Comparison of ENCODE assay signal across 10 mouse cellular contexts in the genomic region with DNA sequence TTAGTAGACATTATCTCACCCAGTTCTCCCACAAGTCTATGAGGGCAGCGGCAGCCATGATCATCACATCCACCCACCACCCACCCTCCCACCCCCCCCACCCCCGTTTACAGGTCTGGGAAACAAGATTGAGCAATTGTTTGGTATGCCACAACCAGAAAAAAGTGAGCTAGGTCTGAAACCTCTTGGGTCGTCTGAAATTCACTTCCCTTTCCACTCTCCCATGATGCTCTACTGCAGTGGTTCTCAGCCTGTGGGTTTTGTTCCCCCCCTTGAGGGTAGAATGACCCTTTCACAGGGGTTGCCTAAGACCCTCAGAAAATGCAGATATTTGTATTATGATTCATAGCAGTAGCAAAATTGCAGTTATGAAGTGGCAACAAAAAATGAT.
DNase-seq lines count a peak whose midpoint lies in the region; ATAC-seq lines count a peak whose summit lies in the region.
"Had no signal": no experiment of that assay in that cellular context is flagged by ENCODE, and none has a peak within 500 bp of the region (broad histone marks: within the 10 kb centered on the region; RNA-seq: fewer than 3 reads in every experiment).

No protein-coding gene starts in this region.

- 87% methylated on average over 3 of the region's 3 CpGs for WGBS in hindbrain, embryonic 16.5 days
- 81% methylated on average over 3 of the region's 3 CpGs for WGBS in hindbrain, embryonic 11.5 days
- 51% methylated on average over 3 of the region's 3 CpGs for WGBS in lung, embryonic 16.5 days
- 53% methylated on average over 3 of the region's 3 CpGs for WGBS in intestine, embryonic 15.5 days

- intact Hi-C loops in left cerebral cortex, postnatal 14 days (cut with DNase I) = no loop called here

- H3K4me2 ChIP-seq in hindbrain, embryonic 16.5 days (ENCODE audit: low read length) = no peak overlapping the region
- H3K4me2 ChIP-seq in hindbrain, embryonic 11.5 days (replicated peaks; ENCODE audit: low read depth, low read length) = no peak overlapping the region
- H3K4me2 ChIP-seq in lung, embryonic 16.5 days (ENCODE audit: low read depth, low read length) = no peak overlapping the region
- H3K4me2 ChIP-seq in intestine, embryonic 15.5 days (replicated peaks) = peak overlapping the region; percentile 67; the same call in 1 of the 2 replicates

- no peaks in the 10 kb centered on the region for H3K27me3 ChIP-seq in hindbrain, embryonic 16.5 days (replicated peaks; ENCODE audit: control insufficient read depth, insufficient read depth, low read length)
- H3K27me3 ChIP-seq in hindbrain, embryonic 11.5 days (ENCODE audit: control insufficient read depth, insufficient read depth, low read length) = no peaks in the 10 kb centered on the region
- no peaks in the 10 kb centered on the region for H3K27me3 ChIP-seq in lung, embryonic 16.5 days (ENCODE audit: control insufficient read depth, insufficient read depth, low read depth, low read length)
- H3K27me3 ChIP-seq in intestine, embryonic 15.5 days (replicated peaks) = no peaks in the 10 kb centered on the region
- H3K27me3 ChIP-seq: forebrain, embryonic 12.5 days; limb, embryonic 13.5 days; neural tube, embryonic 12.5 days had no signal

- peaks cover 4% of the 10 kb centered on the region; the same call in 1 of the 2 replicates for H3K36me3 ChIP-seq in hindbrain, embryonic 16.5 days (ENCODE audit: control insufficient read depth, insufficient read depth, low read length)
- H3K36me3 ChIP-seq in hindbrain, embryonic 11.5 days (ENCODE audit: control insufficient read depth, insufficient read depth, low read length) = no peaks in the 10 kb centered on the region
- no peaks in the 10 kb centered on the region for H3K36me3 ChIP-seq in lung, embryonic 16.5 days (ENCODE audit: control insufficient read depth, insufficient read depth, low read length)
- no peaks in the 10 kb centered on the region for H3K36me3 ChIP-seq in intestine, embryonic 15.5 days
- H3K36me3 ChIP-seq: forebrain, embryonic 12.5 days; limb, embryonic 13.5 days; neural tube, embryonic 12.5 days had no signal

- no peak overlapping the region for H3K9ac ChIP-seq in hindbrain, embryonic 16.5 days (ENCODE audit: low read depth, low read length)
- H3K9ac ChIP-seq in hindbrain, embryonic 11.5 days (ENCODE audit: low read depth, low read length) = no peak overlapping the region
- no peak overlapping the region for H3K9ac ChIP-seq in lung, embryonic 16.5 days (ENCODE audit: low read length)
- H3K9ac ChIP-seq in intestine, embryonic 15.5 days = no peak overlapping the region
- H3K9ac ChIP-seq: forebrain, embryonic 12.5 days; limb, embryonic 13.5 days; neural tube, embryonic 12.5 days had no signal

- H3K27ac ChIP-seq in hindbrain, embryonic 16.5 days (ENCODE audit: low read depth, low read length) = peak overlapping the region; percentile 44; the same call in 1 of the 2 replicates
- H3K27ac ChIP-seq in hindbrain, embryonic 11.5 days (ENCODE audit: low read depth, low read length) = no peak overlapping the region
- peak overlapping the region; percentile 54 for H3K27ac ChIP-seq in lung, embryonic 16.5 days (ENCODE audit: low read length)
- peak overlapping the region; percentile 76 for H3K27ac ChIP-seq in intestine, embryonic 15.5 days
- H3K27ac ChIP-seq: forebrain, embryonic 12.5 days; neural tube, embryonic 12.5 days had no signal

- H3K9me3 ChIP-seq in hindbrain, embryonic 16.5 days (ENCODE audit: control insufficient read depth, low read length) = no peaks in the 10 kb centered on the region
- no peaks in the 10 kb centered on the region for H3K9me3 ChIP-seq in hindbrain, embryonic 11.5 days (ENCODE audit: control insufficient read depth, low read length)
- no peaks in the 10 kb centered on the region for H3K9me3 ChIP-seq in lung, embryonic 16.5 days (ENCODE audit: control insufficient read depth, low read length)
- H3K9me3 ChIP-seq in intestine, embryonic 15.5 days = no peaks in the 10 kb centered on the region
- H3K9me3 ChIP-seq: forebrain, embryonic 12.5 days; limb, embryonic 13.5 days; neural tube, embryonic 12.5 days had no signal

- H3K4me3 ChIP-seq in hindbrain, embryonic 16.5 days (ENCODE audit: low read length) = no peak overlapping the region
- H3K4me3 ChIP-seq in hindbrain, embryonic 11.5 days (ENCODE audit: low read depth, low read length) = no peak overlapping the region
- no peak overlapping the region for H3K4me3 ChIP-seq in lung, embryonic 16.5 days (ENCODE audit: low read length)
- H3K4me3 ChIP-seq in intestine, embryonic 15.5 days (replicated peaks) = no peak overlapping the region
- H3K4me3 ChIP-seq: forebrain, embryonic 12.5 days; limb, embryonic 13.5 days; neural tube, embryonic 12.5 days had no signal

- ATAC-seq in hindbrain, embryonic 16.5 days = no peak
- no peak for ATAC-seq in hindbrain, embryonic 11.5 days (ENCODE audit: low FRiP score)
- ATAC-seq in lung, embryonic 16.5 days (ENCODE audit: low read depth) = no peak
- ATAC-seq in intestine, embryonic 15.5 days = no peak

- DNase-seq in hindbrain, embryonic 11.5 days (ENCODE audit: low spot score) = no peak
- no peak for DNase-seq in lung, postnatal 36 days
- DNase-seq in gastrocnemius, postnatal 25 days = no peak
- no peak for DNase-seq in left cerebral cortex, postnatal 14 days (ENCODE audit: low spot score in 2 of 2)

- peaks cover 9% of the 10 kb centered on the region for H3K4me1 ChIP-seq in hindbrain, embryonic 16.5 days (ENCODE audit: control insufficient read depth, insufficient read depth, low read depth, low read length)
- H3K4me1 ChIP-seq in hindbrain, embryonic 11.5 days (replicated peaks; ENCODE audit: control insufficient read depth, insufficient read depth, low read length) = no peaks in the 10 kb centered on the region
- peaks cover 12% of the 10 kb centered on the region for H3K4me1 ChIP-seq in lung, embryonic 16.5 days (replicated peaks; ENCODE audit: control insufficient read depth, insufficient read depth, low read length)
- H3K4me1 ChIP-seq in intestine, embryonic 15.5 days (replicated peaks) = peaks cover 15% of the 10 kb centered on the region; the same call in 1 of the 2 replicates
